Mouse (Mus musculus) MEL (cell line): ENCODE measurements around the gene Slc25a24.

ENCODE experiments used
- CTCF ChIP-seq, 3 experiments: IDR thresholded peaks in 2 of 3; conservative IDR thresholded peaks in 1 of 3; 2 replicates each; pipeline ENCODE4 v1.5.1; 2011 to 2012; ENCODE audit warnings: low read length in 3 of 3, low read depth in 2 of 3, mild to moderate bottlenecking in 2 of 3, improper control_type of control experiment in 1 of 3, inconsistent platforms in 1 of 3, mixed read lengths in 1 of 3, moderate library complexity in 1 of 3; ENCODE audit not compliant: control insufficient read depth in 1 of 3, insufficient read depth in 1 of 3, poor library complexity in 1 of 3, severe bottlenecking in 1 of 3
- HCFC1 ChIP-seq: IDR thresholded peaks from 2 replicates; pipeline ENCODE4 v1.6.1; 2012; ENCODE audit warnings: low read depth, mild to moderate bottlenecking, inconsistent platforms, low read length, improper control_type of control experiment, moderate library complexity
- MYC ChIP-seq: IDR thresholded peaks from 2 replicates; pipeline ENCODE4 v1.6.1; 2011; ENCODE audit warnings: low read depth, mild to moderate bottlenecking, low read length, improper control_type of control experiment, moderate library complexity
- POLR2A ChIP-seq, 2 experiments: IDR thresholded peaks; 2 replicates each; pipeline ENCODE4 v1.6.1; 2011 to 2012; ENCODE audit warnings: low read length in 2 of 2, mild to moderate bottlenecking in 2 of 2, control low read depth in 1 of 2, improper control_type of control experiment in 1 of 2, low read depth in 1 of 2, moderate library complexity in 1 of 2; ENCODE audit not compliant: control insufficient read depth in 1 of 2, insufficient read depth in 1 of 2, poor library complexity in 1 of 2
- POLR2AphosphoS2 ChIP-seq: IDR thresholded peaks from 2 replicates; pipeline ENCODE4 v1.6.1; 2011; ENCODE audit warnings: low read length, improper control_type of control experiment
- USF1 ChIP-seq: IDR thresholded peaks from 2 replicates; pipeline ENCODE4 v1.6.1; 2014; ENCODE audit warnings: low read depth, mild to moderate bottlenecking, inconsistent platforms, low read length, improper control_type of control experiment, moderate library complexity
- ZC3H11A ChIP-seq: IDR thresholded peaks from 2 replicates; pipeline ENCODE4 v1.6.1; 2012; ENCODE audit warnings: low read depth, mild to moderate bottlenecking, inconsistent platforms, low read length, improper control_type of control experiment
- ZMIZ1 ChIP-seq: IDR thresholded peaks from 2 replicates; pipeline ENCODE4 v1.6.1; 2012; ENCODE audit warnings: low read depth, mild to moderate bottlenecking, inconsistent platforms, low read length, improper control_type of control experiment, moderate library complexity

GRCm38 (mm10) chr3:109135352-109135751 lies 12.4 kb downstream of the Slc25a24 start:
- TF ChIP-seq CTCF (IDR thresholded peaks at IDR 0.05 in 2 of 3, conservative IDR thresholded peaks at IDR 0.05 in 1 of 3; ENCODE audit: control insufficient read depth in 1 of 3, insufficient read depth in 1 of 3, low read depth in 2 of 3, low read length in 3 of 3, poor library complexity in 1 of 3, severe bottlenecking in 1 of 3) (no peak), POLR2AphosphoS2 (no peak), POLR2A (IDR thresholded peaks at IDR 0.05; ENCODE audit: control insufficient read depth in 1 of 2, insufficient read depth in 1 of 2, low read depth in 1 of 2, low read length in 2 of 2, poor library complexity in 1 of 2) (no peak), USF1 (no peak), HCFC1 (no peak), MYC (no peak), ZC3H11A (no peak), ZMIZ1 (no peak)
